Mouse (Mus musculus) ovary, postnatal 36 days (tissue): Measurements from ENCODE around the gene Rpl10-ps3.

Source experiments
- DNase-seq: peaks from one replicate; pipeline ENCODE4 v3.0.0; 2022; ENCODE audit warnings: low spot score, mixed read lengths

Rpl10-ps3 gene

DNA sequence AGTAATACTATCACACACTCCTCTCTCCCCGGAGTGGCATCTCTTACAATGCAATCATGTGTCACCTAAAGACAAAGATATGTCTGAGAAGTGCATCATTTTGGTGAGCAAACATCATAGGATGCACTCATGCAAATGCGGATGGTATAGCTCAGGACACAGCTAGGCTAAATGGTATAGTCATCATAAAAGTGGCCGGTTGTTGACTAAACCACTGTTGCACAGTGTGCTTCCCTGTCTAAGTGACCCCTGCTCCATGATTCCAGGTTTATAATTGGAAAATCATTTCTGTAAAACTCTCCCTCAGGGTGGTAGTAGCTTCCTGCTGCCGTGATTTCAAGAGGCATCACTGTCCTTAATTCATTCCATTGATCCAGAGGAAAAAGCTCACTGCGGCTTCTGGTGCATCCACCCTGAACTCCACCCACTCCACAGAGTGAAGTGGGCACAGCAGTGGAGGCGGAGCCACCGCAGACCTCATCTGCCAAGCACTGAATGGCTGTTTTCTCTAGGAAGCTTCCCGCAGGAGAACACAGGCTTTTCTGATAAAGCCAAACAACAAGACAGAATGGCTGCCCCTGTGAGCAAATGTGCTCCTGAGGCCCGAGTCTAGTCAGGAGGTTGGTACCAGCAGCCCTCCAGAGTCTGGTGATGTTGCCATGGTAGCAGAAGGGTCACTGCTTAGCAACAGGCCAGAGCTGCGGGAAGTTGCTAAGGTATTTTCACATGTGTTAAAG, 38.9 kb downstream of the Rpl10-ps3 start:
- no peak for DNase-seq

DNA sequence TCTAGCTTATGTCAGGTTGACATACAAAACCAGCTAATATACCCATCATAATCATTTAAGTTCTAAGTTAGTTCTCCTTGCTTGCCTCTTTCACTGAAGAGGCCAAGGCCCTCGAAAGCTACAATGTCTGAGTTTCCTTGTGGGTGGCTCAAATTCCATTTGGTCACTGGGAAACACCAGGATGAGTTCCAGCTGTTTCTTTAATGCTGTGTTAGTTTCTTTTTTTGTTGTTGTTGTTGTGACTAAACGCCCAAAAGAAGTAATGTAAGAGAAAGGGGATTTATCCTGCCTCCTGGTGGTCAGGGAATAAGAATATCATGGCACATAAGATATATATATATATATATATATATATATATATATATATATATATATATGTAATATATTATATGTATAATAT, 39.7 kb downstream of the Rpl10-ps3 start:
- no peak for DNase-seq

DNA sequence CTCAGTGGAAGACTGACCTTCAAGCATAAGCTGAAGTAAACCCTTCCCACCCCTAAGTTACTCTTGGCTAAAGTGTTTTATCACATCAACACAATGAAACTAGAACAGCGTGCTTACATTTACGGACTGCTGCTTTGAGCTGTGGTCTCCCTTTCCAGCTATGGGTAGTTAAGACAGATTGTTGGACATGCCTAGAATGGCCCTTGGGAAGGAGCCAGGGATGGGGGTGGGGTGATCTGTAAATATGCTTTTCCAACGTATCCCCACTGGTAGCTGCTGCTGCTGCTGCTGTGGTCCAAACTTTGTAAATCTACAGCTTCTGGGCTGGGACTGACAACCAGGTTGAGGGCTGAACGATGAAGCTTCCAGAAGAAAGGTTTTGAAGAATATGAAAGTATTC, 40.8 kb downstream of the Rpl10-ps3 start:
- DNase-seq: no peak

DNA sequence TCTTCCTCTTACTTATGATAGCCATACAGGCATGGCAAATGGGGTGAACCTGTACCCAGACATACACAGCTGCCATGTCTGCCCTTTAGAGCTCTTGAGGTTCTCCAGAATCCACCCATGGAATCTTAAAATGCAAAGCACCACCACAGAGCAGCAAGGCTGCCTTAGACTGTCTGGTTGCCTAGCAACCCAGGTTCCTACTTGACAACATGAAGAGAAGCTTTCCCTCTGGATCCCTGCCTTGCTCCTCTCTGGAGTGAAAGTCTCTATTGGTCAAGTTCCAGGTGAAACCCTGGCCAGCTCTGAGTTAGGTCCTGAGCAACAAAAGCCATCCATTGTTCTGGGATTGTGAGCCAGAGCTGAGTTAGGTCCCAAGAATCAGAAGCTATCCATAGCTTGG, 43.0 kb downstream of the Rpl10-ps3 start:
- no peak for DNase-seq

DNA sequence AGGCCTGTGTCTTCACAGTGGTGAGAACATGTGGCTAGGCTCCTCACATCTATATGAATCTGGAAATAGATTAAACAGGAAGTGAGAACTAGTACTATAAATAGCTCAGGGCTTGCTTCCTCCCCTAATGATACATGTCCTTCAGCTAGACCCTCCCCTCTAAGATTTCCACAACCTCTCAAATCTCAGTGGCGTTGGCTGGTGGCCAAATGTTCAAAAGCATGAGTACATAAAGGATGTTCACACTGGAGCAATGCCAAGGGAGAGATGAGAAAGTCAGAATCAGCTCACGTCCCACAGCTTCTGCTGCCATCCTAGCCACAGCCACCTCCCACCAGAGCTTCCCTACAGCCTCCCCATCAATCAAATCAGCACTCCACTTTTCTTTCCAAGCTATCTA, 46.4 kb downstream of the Rpl10-ps3 start:
- DNase-seq: no peak
